Mouse (Mus musculus) neural tube, embryonic 14.5 days (tissue): Measurements from ENCODE around the gene Fez2. TPM values are rescaled to one million over a fixed set of nuclear protein-coding genes. Genes with fewer than 3 reads are reported as not detected.

Source experiments
- ATAC-seq: fragments of 200-750 bp; cut with Nextera tagmentation; 2 replicates; pipeline ENCODE4 v1.8.0; 2017; ENCODE audit warnings: low read depth, mild to moderate bottlenecking, moderate TSS enrichment, moderate library complexity
- H3K27ac ChIP-seq: fragments of 300-500 bp; sonication (generic); 2 replicates; pipeline ENCODE4 v1.5.1; 2014; ENCODE audit warnings: low read depth, mild to moderate bottlenecking, control low read depth, low read length, moderate library complexity, mixed read lengths
- H3K27me3 ChIP-seq: fragments of 300-500 bp; sonication (generic); 2 replicates; pipeline ENCODE4 v1.6.1; 2014; ENCODE audit warnings: low read length; ENCODE audit not compliant: control insufficient read depth, insufficient read depth
- H3K36me3 ChIP-seq: fragments of 300-500 bp; sonication (generic); 2 replicates; pipeline ENCODE4 v1.6.1; 2014; ENCODE audit warnings: low read length, mixed read lengths; ENCODE audit not compliant: control insufficient read depth, insufficient read depth
- H3K4me1 ChIP-seq: fragments of 300-500 bp; sonication (generic); 2 replicates; pipeline ENCODE4 v1.6.1; 2014; ENCODE audit warnings: low read length; ENCODE audit not compliant: control insufficient read depth, insufficient read depth
- H3K4me2 ChIP-seq: fragments of 300-500 bp; sonication (generic); 2 replicates; pipeline ENCODE4 v1.6.1; 2014; ENCODE audit warnings: mild to moderate bottlenecking, low read depth, low read length, control low read depth
- H3K4me3 ChIP-seq: fragments of 300-500 bp; sonication (generic); 2 replicates; pipeline ENCODE4 v1.5.1; 2014; ENCODE audit warnings: low read depth, low read length, control low read depth, mixed read lengths
- H3K9ac ChIP-seq: fragments of 300-500 bp; sonication (generic); replicated peaks from 2 replicates; pipeline ENCODE4 v1.6.1; 2014; ENCODE audit warnings: low read depth, mild to moderate bottlenecking, control low read depth, low read length, mixed read lengths
- H3K9me3 ChIP-seq: fragments of 300-500 bp; sonication (generic); 2 replicates; pipeline ENCODE4 v1.6.1; 2016; ENCODE audit warnings: low read length; ENCODE audit not compliant: control insufficient read depth
- WGBS: fragments of 180-500 bp; shearing (Covaris S2); extraction: QIAGEN DNeasy Blood & Tissue Kit; methylation state at CpG from one replicate; pipeline ENCODE4 v1.1.7; 2014; 5-methylcytosine and 5-hydroxymethylcytosine counted together
- polyA plus RNA-seq: library from polyadenylated mRNA; unstranded; fragments of >200 nt; fragmentation: Nextera tagmentation; extraction: Ambion mirVana; gene quantifications from 2 replicates; pipeline ENCODE4 v1.2.1, GENCODE M21; 2014

The Fez2 gene
- polyA plus RNA-seq, 1 experiment from 2014 or later = 64.2 TPM

GRCm38 (mm10) chr17:78325761-78326332, 92.1 kb downstream of the Fez2 start:
- no peak overlapping the region for H3K27ac ChIP-seq
- no peaks in the 10 kb centered on the region for H3K4me1 ChIP-seq
- no peaks in the 10 kb centered on the region for H3K36me3 ChIP-seq
- 64% methylated on average over 7 of the region's 7 CpGs for WGBS
- H3K9ac ChIP-seq = no peak overlapping the region
- ATAC-seq = no peak
- no peaks in the 10 kb centered on the region for H3K9me3 ChIP-seq
- no peak overlapping the region for H3K4me3 ChIP-seq
- no peaks in the 10 kb centered on the region for H3K27me3 ChIP-seq
- H3K4me2 ChIP-seq = no peak overlapping the region

- no peak overlapping the region for H3K4me3 ChIP-seq
- H3K36me3 ChIP-seq = no peaks in the 10 kb centered on the region
- WGBS = 69% methylated on average over 18 of the region's 18 CpGs
- H3K4me2 ChIP-seq = no peak overlapping the region
- no peak overlapping the region for H3K9ac ChIP-seq
- no peak for ATAC-seq
- H3K9me3 ChIP-seq = no peaks in the 10 kb centered on the region
- H3K27ac ChIP-seq = no peak overlapping the region
- H3K4me1 ChIP-seq = no peaks in the 10 kb centered on the region
- no peaks in the 10 kb centered on the region for H3K27me3 ChIP-seq
Observed at GRCm38 (mm10) chr17:78322369-78323335, 95.3 kb downstream of the Fez2 start.

GRCm38 (mm10) chr17:78321216-78321835, 96.6 kb downstream of the Fez2 start:
- Histone ChIP-seq H3K36me3 (no peaks in the 10 kb centered on the region), H3K27me3 (no peaks in the 10 kb centered on the region), H3K27ac (no peak overlapping the region), H3K4me2 (no peak overlapping the region), H3K9me3 (no peaks in the 10 kb centered on the region), H3K9ac (no peak overlapping the region), H3K4me1 (no peaks in the 10 kb centered on the region), H3K4me3 (no peak overlapping the region)
- 91% methylated on average over 11 of the region's 11 CpGs for WGBS
- ATAC-seq = no peak

Other genes starting within 250 kb of the Fez2 start
- 20.1 and 22.8 TPM in 2 replicates for gene Crim1, start 217.9 kb downstream of the Fez2 start, polyA plus RNA-seq
- 3.2 and 5.1 TPM in 2 replicates for gene Vit, start 89.9 kb upstream of the Fez2 start, polyA plus RNA-seq